Mouse (Mus musculus) ovary, postnatal 10 days (tissue): ENCODE measurements around the gene Serinc1.

Experiments used
- DNase-seq: peaks from one replicate; pipeline ENCODE4 v3.0.0; 2022; ENCODE audit warnings: low spot score

Gene Serinc1

GRCm38 (mm10) chr10:57484741-57485140 is 47.6 kb downstream of the Serinc1 start:
- DNase-seq, result no peak

- no peak for DNase-seq
Measured at GRCm38 (mm10) chr10:57481717-57482116, 50.6 kb downstream of the Serinc1 start.

DNA sequence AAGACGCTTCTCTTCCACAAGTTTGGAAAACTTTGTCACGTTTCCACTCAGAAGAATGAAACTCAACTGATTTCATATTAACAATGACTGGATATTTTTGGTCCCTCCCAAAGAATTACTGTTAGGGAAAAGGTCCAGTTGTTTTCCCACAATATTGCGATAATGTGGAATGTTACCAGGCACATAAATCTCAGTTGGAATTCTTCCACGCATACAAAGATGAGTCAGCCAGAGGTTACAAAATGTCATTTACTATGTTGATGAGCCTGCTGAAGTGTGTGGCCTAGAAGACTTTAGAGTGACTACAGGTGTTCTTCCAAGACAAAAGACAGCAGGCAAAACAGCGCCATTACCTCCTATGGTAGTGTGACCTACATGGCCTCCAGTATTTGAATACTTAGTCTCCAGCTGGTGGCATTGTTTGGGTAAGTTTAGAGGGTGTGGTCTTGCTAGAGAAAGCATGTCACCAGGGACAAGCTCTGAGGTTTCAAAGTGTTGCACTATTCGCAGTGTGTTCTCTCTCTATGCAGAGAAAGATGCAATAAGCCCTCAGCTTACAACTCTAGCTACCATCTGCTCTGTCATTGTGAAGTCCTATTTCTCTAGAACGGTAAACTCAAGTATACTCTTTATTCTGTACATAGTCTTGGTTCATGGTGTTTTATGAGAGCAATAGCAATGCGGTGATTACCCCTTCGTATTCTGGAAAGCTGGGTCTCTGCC is 55.0 kb downstream of the Serinc1 start:
- DNase-seq, result no peak
